Mouse (Mus musculus) urinary bladder, postnatal 14 days (tissue): Measurements from ENCODE around the gene Ttll7.
A peak's percentile ranks its signal among the peaks of the same experiment; 100 is the strongest.

ENCODE experiments used
- DNase-seq: peaks from one replicate; pipeline ENCODE4 v3.0.0; 2021; ENCODE audit warnings: low spot score

Ttll7 gene

GRCm38 (mm10) chr3:146913107-146913506, 60.9 kb downstream of the Ttll7 start:
- no peak for DNase-seq

- peak; percentile 87 for DNase-seq
Measured at GRCm38 (mm10) chr3:146914798-146915197, 62.6 kb downstream of the Ttll7 start.

- no peak for DNase-seq
Measured at GRCm38 (mm10) chr3:146917891-146918290, 65.7 kb downstream of the Ttll7 start.

GRCm38 (mm10) chr3:146918323-146918722, 66.2 kb downstream of the Ttll7 start:
- no peak for DNase-seq

- DNase-seq: no peak
Measured at GRCm38 (mm10) chr3:146927311-146928015, 75.3 kb downstream of the Ttll7 start.

- DNase-seq: no peak
Measured at GRCm38 (mm10) chr3:146928141-146928540, 76.0 kb downstream of the Ttll7 start.

GRCm38 (mm10) chr3:146929011-146929410, 76.8 kb downstream of the Ttll7 start:
- no peak for DNase-seq

GRCm38 (mm10) chr3:146931190-146931589, 79.0 kb downstream of the Ttll7 start:
- no peak for DNase-seq

GRCm38 (mm10) chr3:146932506-146932905, 80.3 kb downstream of the Ttll7 start:
- DNase-seq: no peak

GRCm38 (mm10) chr3:146936888-146937287, 84.7 kb downstream of the Ttll7 start:
- no peak for DNase-seq

GRCm38 (mm10) chr3:146939391-146940250, 87.5 kb downstream of the Ttll7 start:
- DNase-seq: no peak

GRCm38 (mm10) chr3:146943101-146943500, 90.9 kb downstream of the Ttll7 start:
- no peak for DNase-seq

GRCm38 (mm10) chr3:146945342-146945741, 93.2 kb downstream of the Ttll7 start:
- DNase-seq: no peak

GRCm38 (mm10) chr3:146945887-146946286, 93.7 kb downstream of the Ttll7 start:
- peak; percentile 52 for DNase-seq

- DNase-seq: no peak
Measured at GRCm38 (mm10) chr3:146946641-146947040, 94.5 kb downstream of the Ttll7 start.

GRCm38 (mm10) chr3:146956792-146957191, 104.6 kb downstream of the Ttll7 start:
- no peak for DNase-seq

- no peak for DNase-seq
Measured at GRCm38 (mm10) chr3:146962838-146963237, 110.7 kb downstream of the Ttll7 start.

GRCm38 (mm10) chr3:146964384-146964783, 112.2 kb downstream of the Ttll7 start:
- DNase-seq: no peak

- DNase-seq: no peak
Measured at GRCm38 (mm10) chr3:146967242-146967641, 115.1 kb downstream of the Ttll7 start.

GRCm38 (mm10) chr3:146967834-146968233, 115.7 kb downstream of the Ttll7 start:
- DNase-seq: no peak

- DNase-seq: no peak
Measured at GRCm38 (mm10) chr3:146978272-146978671, 126.1 kb downstream of the Ttll7 start.

GRCm38 (mm10) chr3:146993834-146994669, 141.9 kb downstream of the Ttll7 start:
- DNase-seq: peak; percentile 33
